Mouse (Mus musculus): Measurements from ENCODE around the gene Trhde.

GRCm38 (mm10) chr10:114739916-114740315 lies 62.2 kb downstream of the Trhde start:
- TF ChIP-seq CTCF (IDR thresholded peaks at IDR 0.05; ENCODE audit: low read depth, low read length) (no peak), GATA1 (IDR thresholded peaks at IDR 0.05; ENCODE audit: borderline replicate concordance, low read length) (no peak), POLR2AphosphoS5 (IDR thresholded peaks at IDR 0.05; ENCODE audit: insufficient replicate concordance, low read depth, low read length) (no peak), TAL1 (conservative IDR thresholded peaks at IDR 0.05; ENCODE audit: low read depth, low read length) (no peak)

Measured in G1E (cell line).